Mouse (Mus musculus) fibroblast of lung, adult 2 months (primary cell): Measurements from ENCODE around the gene Fam131b.

Source experiments
- DNase-seq: peaks from one replicate; pipeline ENCODE4 v3.0.0-alpha.2; 2011; ENCODE audit warnings: low read depth

The Fam131b gene

DNA sequence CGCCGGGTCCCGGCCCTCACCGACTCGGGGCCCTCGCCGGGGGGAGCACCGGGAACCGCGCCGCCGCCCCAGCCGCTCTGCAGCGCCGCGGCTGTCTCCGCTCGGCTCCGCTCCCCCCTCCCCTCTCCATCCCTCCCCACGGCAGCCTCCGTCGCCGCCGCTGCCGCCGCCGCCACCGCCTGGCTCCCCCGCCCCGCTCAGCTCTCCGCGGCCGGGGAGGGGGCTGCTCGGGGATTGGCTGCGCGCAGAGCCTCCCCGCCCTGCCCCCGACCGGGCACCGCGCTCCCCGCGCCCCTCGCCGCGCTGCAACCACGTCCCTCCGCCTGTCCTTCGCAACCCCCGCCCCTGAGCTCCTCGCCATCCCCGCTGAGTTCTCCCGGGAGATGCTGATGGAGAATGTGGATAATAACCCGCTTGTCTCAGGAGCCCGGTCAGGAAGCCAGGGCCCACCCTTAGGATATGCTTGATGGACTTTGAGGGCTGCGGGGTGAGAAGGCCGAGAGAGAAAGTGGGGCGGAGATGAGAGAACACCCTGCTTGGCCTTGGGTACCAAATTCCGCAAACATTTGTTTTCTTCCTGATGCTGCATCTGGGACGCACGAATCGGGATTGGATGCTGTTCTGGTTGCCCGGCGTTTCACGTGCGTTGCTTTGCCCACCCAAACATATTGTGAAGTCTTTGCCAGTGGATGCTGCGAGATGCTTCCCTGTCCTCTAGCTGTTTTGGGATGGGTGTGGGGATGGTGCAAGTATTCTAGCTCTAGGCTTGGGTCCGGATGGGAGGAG is at the start of gene Fam131b:
Fam131b (minus strand) TSS at position 162 of the 786 bp plus-strand sequence.
- DNase-seq, result no peak

DNA sequence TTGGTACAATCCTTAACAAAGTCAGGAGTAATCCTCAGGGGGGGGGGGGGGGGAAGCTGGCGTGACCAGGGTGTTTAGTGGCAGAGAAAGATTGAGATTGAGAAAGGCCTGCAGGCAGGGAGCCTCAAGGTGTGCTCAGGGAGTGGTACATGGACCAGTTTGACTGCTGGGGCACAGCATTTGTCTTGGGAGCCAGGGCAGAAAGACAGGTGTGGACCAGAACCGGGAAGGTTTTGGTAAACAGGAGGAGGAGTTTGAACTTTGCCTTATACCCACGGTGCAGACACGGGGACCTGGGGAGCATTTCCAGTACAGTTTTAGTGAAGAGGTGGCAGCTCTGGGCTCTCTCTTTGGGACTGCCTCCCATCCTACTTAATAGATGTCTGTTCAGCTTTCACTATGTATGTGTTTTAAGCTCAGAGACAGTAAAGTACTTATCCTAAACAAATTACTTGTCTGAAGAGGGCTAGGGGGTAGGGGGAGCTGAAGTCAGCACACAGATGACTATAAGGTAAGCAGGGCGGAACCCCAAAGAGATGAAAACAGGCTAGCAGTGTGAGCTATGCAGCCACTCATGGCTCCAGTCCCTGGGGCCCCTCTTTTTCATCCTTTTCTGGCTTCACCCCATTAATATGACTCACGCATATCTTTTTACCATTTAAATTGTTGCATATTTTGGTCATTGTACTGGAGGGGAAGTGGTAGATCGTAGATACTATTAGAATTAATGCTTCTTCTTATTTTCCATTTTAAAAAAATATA is 49.4 kb upstream of the Fam131b start:
- no peak for DNase-seq

DNA sequence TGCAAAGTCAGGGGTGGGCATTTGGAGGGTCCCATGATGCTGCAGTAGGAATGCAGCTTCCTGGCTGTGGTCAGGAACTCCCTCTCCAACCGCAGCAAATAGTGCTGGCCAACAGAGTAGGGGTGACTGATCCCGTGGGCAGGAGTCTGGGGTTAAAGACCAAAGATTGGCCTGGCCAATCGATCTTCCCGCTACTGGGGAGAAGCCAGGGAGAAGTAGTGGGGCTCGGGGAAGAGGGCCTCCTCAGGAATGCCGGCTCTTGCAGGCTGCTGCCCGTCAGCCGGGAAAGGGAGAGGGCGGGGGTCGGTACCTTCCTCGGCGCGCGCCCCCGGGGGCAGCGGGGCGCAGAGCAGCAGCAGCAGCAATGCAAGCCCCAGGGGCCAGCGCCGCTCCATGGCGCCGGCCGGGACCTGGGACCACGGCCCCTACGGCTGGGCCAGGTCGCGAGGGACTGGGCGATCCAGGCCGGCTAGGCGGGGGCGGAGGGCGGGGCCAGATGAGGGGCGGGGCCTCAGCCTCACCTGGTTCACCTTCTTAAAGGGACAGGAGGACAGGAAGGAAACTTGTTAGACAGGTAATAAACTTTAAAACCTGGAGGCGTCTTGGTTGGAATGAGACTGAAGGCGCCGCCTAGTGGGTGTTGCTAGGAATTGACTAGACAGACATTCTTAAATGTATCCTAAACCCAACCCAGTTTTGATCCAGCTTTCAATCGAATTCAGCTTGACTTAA is 48.5 kb upstream of the Fam131b start, which contains the start of gene Epha1:
Epha1 (minus strand) TSS at position 453 of the 732 bp plus-strand sequence.
- no peak for DNase-seq

DNA sequence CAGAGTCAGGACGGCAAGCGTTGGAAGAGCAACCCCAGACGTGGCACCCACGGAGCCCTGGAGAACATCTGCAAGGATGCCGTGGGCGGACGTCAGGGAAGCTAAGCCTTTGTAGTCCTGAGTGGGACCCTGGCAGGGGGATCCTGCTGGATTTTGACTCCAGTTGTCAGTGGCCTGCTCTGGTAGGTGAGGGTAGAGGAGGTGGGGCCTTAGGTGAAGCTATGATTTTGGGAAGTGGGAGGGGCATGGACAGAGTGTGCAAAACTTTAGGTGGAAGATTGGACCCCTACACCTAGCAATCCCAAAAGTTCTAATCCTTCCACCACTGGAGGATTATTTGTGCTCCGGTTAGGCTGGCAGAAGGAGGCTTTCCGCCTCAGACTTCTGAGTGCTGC is 48.0 kb upstream of the Fam131b start:
- no peak for DNase-seq

DNA sequence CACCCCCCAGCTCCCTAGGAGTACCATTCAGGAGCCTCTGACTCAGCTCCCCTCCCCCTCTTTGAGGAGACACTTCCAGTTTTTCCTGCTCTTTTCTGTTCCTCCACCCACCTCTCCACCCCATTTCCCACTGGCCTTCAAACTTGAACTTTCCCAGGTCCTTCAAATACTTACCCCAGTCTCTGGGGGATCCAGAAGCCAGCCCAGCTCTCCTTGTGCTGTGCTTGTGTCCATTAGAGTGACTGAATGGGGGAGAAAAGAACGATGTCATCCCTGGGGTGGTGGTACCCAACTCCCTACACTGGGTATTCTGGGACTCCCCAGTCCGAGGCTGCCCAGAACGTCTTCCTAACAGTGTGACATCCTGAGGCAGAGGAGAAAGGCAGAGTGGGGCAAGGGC is 47.6 kb upstream of the Fam131b start:
- DNase-seq, result no peak

DNA sequence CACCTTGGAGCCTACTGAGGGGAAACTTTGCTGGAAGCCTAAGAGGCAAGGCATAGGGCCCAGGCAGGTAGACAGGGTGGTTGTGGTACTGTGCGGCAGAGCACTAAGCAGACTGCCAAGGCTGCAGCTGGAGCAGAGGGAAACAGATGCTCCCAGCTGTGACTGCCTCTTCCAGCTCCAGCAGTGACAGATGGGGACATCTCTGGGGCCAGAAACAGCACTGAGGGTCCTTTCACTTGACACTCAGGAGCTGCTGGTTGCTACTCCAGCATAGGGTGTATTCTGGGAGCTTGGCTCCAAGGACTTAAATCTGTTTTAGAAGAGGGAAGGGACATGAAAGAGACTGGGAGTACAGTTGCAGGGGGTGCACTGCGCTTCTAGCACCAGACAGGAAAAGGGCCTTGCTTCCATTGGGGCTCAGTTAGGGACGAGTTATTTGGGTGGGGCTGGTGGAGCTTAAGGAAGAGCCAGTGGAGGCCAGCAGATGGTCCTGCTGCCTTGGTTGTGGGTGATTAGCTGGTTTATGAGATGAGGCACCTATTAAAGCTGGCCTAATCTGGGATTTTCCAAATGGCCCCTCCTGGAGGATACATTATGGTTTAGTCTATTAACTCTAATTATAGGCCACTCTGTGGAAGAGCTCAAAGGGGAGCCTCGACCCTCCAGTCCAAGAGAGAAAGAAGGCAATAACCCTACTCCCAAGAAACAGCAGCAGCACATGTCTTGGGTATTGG is 46.4 kb upstream of the Fam131b start:
- no peak for DNase-seq

DNA sequence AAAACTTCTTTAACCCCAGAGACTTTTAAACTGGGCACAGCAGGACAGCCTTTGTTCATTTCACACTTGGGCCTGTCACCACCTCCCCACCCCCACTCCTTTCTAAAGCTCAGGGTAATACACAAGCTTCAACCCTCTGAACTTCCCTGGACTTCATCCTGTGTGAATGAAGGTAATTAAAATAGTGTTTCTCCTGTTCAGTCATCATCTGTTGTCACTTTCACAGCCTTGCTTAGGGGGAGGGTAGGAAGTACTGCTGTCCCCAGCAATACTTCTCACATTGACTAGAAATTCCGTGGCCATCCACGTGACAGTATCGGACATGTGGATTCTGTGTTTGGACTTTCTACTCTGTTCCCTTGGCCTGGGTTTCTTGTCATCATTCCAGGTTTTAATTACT is 45.4 kb upstream of the Fam131b start:
- DNase-seq, result no peak

DNA sequence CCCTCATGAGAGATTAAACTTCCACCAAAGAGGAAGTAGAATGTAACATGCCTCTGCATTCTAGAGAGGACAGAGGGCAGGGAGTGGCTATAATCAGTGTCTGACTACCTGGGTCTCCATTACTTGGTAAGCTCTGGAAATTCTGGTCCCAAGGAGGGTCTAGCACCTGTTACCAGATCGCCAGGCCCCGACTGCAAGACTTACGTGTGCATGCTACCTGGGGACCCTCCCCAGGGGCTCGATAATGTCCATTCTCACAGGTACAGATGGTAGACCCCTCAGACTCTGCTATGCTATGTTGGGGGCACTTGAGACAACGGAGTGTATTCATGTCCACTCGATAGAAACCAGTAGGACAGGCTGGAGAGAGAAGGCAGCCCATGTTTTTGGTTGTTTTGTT is 40.8 kb upstream of the Fam131b start:
- DNase-seq, result no peak

DNA sequence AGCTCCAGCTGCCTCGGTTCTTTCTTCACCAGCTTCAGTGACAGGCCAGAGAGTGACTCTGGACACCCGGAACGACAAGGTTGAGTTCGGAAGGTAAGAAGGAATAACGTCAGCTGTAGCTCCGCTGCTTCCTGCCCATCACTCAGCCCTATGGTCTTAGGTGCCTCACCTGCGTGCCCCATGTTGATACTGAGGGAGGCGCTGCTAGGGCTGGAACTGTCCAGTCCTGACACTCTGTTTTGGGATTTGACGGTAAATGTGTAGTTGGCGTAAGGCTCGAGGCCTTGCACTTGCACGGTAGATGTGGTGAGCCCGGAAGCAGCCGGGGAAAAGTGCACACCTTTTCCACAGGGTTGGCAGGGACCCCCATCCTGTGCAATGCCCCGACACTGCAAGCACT is 40.2 kb upstream of the Fam131b start:
- no peak for DNase-seq

DNA sequence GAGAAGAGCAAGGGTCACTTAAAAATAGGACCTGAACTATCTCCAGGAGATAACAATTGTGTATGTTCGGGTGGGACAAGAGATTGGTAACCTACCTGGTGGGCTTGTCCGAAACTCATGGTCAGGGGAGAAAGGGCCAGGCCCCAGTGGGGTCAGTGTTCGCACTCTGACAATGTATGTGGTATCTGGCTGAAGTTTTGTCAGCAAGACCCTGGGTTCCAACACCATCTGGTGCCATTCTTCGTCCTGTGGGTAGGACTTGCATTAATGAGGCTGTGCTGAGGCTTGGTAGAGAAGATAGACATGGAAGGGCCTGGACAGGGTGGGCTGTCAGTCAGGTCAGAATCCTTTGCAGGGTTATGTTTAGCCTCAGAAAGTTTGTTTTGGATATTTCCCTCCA is 39.6 kb upstream of the Fam131b start:
- no peak for DNase-seq

DNA sequence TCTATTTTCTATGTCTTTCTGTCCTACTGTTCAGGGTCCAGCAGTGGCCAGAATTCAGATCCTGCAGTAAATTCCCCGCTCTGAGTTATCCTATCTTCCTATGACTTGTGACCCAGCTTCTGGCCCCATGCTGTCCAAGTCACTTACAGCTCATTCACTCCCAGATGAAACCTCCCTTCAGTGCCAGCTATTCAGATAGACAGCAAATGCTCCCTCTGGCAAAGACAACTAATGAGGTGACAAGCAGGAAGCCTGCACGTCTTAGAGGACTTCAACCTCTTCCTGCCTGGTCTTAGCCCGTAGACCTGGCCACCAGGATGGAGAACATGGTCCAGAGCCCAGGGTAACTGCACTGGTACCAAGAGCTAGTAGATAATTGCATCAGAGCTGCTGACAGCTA is 38.5 kb upstream of the Fam131b start:
- DNase-seq, result no peak

DNA sequence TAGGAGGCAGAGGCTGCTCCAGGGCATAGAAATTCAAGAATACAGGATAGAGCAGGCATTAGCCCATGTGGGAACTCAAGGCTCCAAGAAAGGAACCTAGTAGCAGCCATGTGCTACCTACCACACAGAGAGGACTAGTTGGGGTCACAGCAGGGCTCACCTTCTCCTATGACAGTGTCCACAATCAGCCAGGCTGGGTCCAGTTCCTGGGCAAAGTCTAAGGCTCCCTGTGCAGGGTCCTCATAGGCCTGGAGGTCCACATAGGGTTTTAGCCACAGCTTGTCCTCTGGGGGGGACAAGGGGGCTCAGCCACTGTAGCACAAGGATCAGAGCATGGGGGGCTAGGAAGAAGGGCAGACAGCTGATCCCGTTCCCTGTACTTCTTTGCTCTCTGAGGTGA is 38.1 kb upstream of the Fam131b start:
- no peak for DNase-seq

DNA sequence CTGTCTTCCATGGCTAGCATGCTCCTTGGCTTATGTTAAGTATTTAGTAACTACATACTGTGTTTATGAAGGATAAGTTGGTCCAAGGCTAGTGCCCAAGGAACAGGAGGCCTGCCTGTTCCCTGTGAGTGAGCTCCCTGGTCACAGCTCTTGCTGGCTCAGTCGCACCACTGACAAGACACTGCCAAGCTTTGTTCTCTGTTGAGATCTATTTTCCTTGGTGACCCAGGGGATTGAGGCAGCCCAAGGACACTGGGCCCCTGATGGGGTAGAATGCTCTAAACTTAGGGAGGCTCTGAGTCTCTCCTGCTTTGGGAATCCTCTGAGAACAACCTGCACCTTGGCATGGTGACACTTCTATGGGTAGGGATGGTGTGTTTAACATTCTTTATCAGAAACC is 37.6 kb upstream of the Fam131b start:
- DNase-seq, result no peak

DNA sequence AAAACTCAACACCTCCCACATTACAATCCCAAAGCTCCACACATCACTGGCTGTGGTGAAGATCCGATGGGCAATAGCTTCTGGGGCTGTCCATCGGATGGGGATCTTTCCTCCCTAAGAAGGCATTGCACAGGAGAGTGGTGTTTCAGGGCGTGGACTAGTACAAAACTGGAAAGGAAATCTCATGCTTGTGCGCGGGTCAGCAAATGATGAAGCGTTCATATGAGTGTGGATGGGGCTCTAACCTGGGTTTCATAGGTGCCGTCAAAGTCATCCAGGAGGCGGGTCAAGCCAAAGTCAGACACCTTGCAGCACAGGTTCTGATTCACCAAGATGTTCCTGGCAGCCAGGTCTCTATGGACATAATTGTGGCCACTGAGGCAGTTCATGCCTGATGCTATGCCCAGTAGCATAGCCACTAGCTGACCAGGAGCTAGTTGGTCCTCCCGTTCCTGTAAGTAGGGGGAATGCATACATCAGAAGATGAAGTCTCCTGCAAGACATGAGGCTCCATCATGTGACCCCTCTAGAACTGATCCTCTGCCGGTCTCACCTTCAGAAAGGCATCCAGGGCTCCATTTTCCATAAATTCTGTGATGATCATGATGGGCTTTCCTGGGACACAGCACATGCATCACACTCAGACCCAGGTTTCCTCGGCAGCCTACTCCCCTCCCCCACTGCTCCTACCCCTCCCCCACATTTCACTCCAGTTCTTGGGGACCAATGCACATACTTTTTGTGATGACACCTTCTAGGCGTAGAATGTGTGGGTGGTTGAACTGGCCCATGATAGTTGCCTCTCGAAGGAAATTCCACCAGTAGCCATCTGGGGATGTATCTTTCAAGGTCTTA is 36.8 kb upstream of the Fam131b start:
- no peak for DNase-seq

DNA sequence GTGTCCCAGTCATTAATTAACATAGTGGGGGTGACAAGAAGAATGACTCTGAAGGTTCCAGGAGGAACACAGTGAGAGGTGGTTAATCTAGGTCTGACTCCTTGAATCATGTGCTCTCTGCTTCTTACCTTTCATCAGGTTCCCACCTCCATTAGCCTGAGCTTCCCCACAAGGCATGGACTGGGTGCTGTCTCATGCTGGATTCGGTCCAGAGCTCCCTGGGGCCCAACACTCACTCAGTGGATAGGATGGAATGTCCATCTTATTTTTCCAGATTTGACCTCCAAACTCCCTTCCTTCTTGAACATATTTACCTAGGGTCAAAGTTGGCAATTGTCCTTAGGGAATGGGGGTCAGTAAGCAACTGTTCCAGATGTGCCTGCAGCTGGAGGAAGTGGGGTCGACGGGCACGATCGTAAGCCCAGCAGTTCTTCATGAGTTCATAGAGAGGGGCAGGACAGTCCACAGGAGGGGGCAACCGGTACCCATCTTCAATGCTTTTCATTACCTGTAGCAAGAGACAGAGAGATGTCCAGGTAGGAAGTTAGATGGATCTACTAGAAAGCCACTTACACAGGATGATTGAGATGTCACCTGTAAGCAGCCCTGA is 35.9 kb upstream of the Fam131b start:
- no peak for DNase-seq

DNA sequence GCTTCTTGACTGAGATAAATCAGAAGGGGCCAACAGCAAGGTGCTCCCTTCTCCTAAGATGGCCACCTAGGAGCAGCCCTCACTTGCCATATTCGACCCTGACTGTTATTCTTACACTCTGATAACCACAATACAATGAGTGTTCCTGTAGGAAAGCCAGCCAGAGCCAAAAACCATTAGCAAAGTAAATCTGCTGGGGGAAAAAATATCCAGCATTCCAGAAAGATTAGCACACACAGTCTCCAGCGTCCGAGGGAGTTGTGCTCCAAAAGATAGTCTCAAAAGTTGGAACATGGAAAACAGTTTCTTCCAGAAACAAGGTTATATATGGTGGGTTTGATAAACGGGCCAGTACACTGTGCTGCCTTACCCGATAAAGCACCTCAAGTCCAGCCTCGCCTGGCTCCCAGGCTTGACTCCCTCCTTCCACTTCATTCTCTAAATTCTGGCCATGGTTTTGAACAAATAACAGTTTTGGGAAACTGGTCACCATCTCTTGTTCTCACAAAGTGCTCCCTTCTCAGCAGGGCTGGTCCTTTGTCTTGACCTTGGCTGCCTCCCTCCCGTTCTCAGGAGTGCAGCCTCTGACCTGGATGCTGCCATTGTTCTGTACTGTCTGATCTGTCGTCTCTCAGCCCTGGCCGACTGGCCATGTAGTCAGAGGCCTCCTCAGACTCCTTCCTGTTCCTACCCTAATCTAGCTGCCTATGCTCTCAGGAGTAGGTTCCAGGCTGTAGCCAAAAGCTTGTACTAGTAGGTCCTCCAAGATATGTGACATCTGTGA is 35.1 kb upstream of the Fam131b start:
- DNase-seq, result no peak

DNA sequence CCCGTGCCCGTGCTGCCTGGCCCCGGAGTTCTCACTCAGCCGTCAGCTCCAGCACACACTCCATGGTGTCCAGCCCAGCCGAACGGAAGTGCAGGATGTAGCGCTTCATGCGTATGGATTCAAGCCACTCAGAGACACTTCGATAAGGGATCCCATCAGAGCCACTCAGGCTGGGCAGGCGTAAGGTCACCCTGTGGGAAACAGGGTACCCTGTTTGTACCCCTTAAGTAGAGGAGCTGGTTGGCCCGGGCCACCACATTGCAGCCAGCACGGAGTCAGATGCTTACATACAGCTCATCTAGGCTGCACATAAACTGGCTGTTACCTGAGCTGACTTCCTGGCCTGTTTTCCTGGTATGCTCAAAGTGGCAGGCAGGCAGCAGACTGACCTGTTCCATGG is 34.5 kb upstream of the Fam131b start:
- DNase-seq, result no peak

DNA sequence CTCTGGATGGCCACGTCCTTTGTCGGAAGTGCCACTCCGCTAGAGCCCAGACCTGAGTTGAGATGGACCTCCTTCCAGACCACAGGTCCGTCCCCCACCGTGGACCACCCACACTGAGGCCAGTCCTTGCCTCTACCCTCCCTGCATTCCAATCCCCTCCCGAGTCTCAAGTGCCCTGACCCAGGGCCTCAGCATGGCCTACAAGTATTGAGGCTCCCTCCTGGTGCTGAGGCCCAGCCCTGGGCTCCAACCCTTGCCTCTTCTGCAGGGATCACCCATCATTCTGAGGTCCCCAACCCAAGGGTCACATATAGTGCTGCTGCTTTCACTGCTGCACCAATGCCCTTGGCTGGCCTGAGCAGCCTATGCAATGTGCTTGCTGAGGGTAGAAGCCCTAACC is 33.5 kb upstream of the Fam131b start:
- DNase-seq, result no peak

DNA sequence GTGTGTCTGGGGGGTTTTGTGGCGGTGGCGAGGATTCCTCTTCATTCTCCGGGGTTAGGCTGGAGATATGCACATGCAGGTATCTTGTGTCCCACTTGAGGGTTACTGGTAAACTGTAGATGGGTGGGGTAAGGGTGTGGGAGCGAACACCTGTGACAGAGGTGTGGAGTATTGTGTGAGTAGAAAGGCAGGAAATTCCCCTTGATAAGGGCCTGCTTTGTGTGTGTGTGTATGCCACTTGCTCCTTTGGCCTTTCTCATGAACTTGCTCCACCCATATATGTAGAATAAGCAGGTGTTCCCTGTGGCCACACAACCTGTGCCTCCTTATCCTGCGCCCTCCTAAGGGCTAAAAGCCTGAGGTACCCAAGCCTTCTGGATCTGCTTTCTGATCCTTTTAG is 32.5 kb upstream of the Fam131b start:
- no peak for DNase-seq
